Comparison of ENCODE assay signal across 8 mouse cellular contexts in the genomic region with DNA sequence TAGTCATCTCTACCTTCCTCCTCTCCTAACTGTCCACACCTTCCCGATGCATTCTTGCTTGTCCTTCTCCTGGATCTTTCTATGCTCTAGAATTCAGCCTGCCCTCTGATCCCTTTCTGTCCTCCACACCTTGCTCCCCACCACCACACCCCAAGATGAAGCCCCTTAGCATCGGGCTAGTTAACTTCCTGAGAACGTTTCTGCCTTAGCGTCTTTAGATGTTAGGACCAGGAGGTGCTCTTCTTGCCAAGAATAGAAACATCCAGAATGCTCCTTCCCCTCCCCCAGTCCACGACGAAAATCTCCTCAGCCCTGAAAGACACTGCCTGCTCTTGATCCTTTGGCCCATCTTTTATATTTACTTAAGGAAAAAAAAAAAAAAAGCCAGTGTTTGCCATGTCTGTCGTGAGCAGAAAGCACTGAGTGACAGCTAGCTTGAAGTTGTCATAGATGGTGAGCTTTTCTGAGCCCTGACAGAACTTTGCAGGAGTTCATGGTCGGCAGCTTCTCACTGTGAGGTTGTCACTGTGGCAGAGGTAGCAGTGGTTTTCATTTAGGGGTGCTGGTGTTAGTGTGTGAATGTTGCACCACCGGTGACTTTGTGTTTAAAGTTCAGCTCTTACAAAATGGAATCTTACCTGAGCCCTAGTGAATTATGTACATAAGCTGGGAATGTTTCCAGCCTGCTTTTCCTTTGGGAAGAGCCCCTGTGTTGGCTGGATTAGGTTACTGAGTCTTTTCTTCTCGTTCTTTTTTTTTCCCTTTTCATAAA. TPM values are rescaled to one million over a fixed set of nuclear protein-coding genes. Genes with fewer than 3 reads are reported as not detected.
DNase-seq lines count a peak whose midpoint lies in the region; ATAC-seq lines count a peak whose summit lies in the region.

No protein-coding gene starts in this region.

- peaks cover 21% of the 10 kb centered on the region for H3K4me1 ChIP-seq in lung, embryonic 16.5 days (replicated peaks; ENCODE audit: control insufficient read depth, insufficient read depth, low read length)
- H3K4me1 ChIP-seq in hindbrain, embryonic 11.5 days (replicated peaks; ENCODE audit: control insufficient read depth, insufficient read depth, low read length), result peaks cover 11% of the 10 kb centered on the region
- H3K4me1 ChIP-seq in midbrain, embryonic 11.5 days (ENCODE audit: control insufficient read depth, insufficient read depth, low read length), result peaks cover 31% of the 10 kb centered on the region

- H3K9me3 ChIP-seq in lung, embryonic 16.5 days (ENCODE audit: control insufficient read depth, low read length), result no peaks in the 10 kb centered on the region
- no peaks in the 10 kb centered on the region for H3K9me3 ChIP-seq in hindbrain, embryonic 11.5 days (ENCODE audit: control insufficient read depth, low read length)
- no peaks in the 10 kb centered on the region for H3K9me3 ChIP-seq in midbrain, embryonic 11.5 days (ENCODE audit: control insufficient read depth, low read length)

- peak overlapping the region; percentile 89 for H3K9ac ChIP-seq in lung, embryonic 16.5 days (ENCODE audit: low read length)
- 0 out of 2 replicates have a peak overlapping the region, but pooled peaks have one; percentile 0 for H3K9ac ChIP-seq in hindbrain, embryonic 11.5 days (ENCODE audit: low read depth, low read length)
- H3K9ac ChIP-seq in midbrain, embryonic 11.5 days (ENCODE audit: low read length), result peak overlapping the region; percentile 83; the same call in 1 of the 2 replicates

- H3K36me3 ChIP-seq in lung, embryonic 16.5 days (ENCODE audit: control insufficient read depth, insufficient read depth, low read length), result 0 out of 2 replicates have a peak, but pooled peaks cover 3% of the 10 kb centered on the region
- H3K36me3 ChIP-seq in hindbrain, embryonic 11.5 days (ENCODE audit: control insufficient read depth, insufficient read depth, low read length), result no peaks in the 10 kb centered on the region
- H3K36me3 ChIP-seq in midbrain, embryonic 11.5 days (ENCODE audit: control insufficient read depth, insufficient read depth, low read length), result no peaks in the 10 kb centered on the region

- peak overlapping the region; percentile 89 for H3K4me3 ChIP-seq in lung, embryonic 16.5 days (ENCODE audit: low read length)
- H3K4me3 ChIP-seq in hindbrain, embryonic 11.5 days (ENCODE audit: low read depth, low read length), result peak overlapping the region; percentile 81
- peak overlapping the region; percentile 91 for H3K4me3 ChIP-seq in midbrain, embryonic 11.5 days (ENCODE audit: low read depth, low read length)

- ATAC-seq in lung, embryonic 16.5 days (ENCODE audit: low read depth), result no peak
- ATAC-seq in hindbrain, embryonic 11.5 days (ENCODE audit: low FRiP score), result no peak
- ATAC-seq in midbrain, embryonic 11.5 days (ENCODE audit: low FRiP score), result no peak
- no peak for ATAC-seq in erythroid progenitor cell, adult 5-6 weeks (replicated peaks; ENCODE audit: low FRiP score, poor library complexity, severe bottlenecking)

- WGBS in lung, embryonic 16.5 days, result 8% methylated on average over 10 of the region's 10 CpGs
- WGBS in hindbrain, embryonic 11.5 days, result 32% methylated on average over 10 of the region's 10 CpGs
- 20% methylated on average over 10 of the region's 10 CpGs for whole genome bisulfite sequencing in midbrain, embryonic 11.5 days

- peak overlapping the region; percentile 94 for H3K4me2 ChIP-seq in lung, embryonic 16.5 days (ENCODE audit: low read depth, low read length)
- H3K4me2 ChIP-seq in hindbrain, embryonic 11.5 days (replicated peaks; ENCODE audit: low read depth, low read length), result peak overlapping the region; percentile 72
- peak overlapping the region; percentile 59 for H3K4me2 ChIP-seq in midbrain, embryonic 11.5 days

- no peaks in the 10 kb centered on the region for H3K27me3 ChIP-seq in lung, embryonic 16.5 days (ENCODE audit: control insufficient read depth, insufficient read depth, low read depth, low read length)
- H3K27me3 ChIP-seq in hindbrain, embryonic 11.5 days (ENCODE audit: control insufficient read depth, insufficient read depth, low read length), result no peaks in the 10 kb centered on the region
- no peaks in the 10 kb centered on the region for H3K27me3 ChIP-seq in midbrain, embryonic 11.5 days (ENCODE audit: control insufficient read depth, insufficient read depth, low read length)

- H3K27ac ChIP-seq in lung, embryonic 16.5 days (ENCODE audit: low read length), result no peak overlapping the region
- H3K27ac ChIP-seq in hindbrain, embryonic 11.5 days (ENCODE audit: low read depth, low read length), result no peak overlapping the region
- no peak overlapping the region for H3K27ac ChIP-seq in midbrain, embryonic 11.5 days (ENCODE audit: low read depth, low read length)

- no peak for DNase-seq in lung, postnatal 14 days
- peak; percentile 25 to 27 for DNase-seq in cerebellum, postnatal 14 days
- DNase-seq in hindbrain, embryonic 11.5 days (ENCODE audit: low spot score), result no peak
- no peak for DNase-seq in midbrain, embryonic 11.5 days (ENCODE audit: low spot score, missing footprints)
- DNase-seq in right cerebral cortex, adult 2 months (ENCODE audit: low spot score in 2 of 2), result no peak
- DNase-seq in layer of hippocampus, postnatal 36 days, result no peak

RNA-seq across cellular contexts. Expression of a gene that starts 1.9 kb away (rescaled TPM):
- polyA plus RNA-seq in lung, embryonic 16.5 days (2015; fragmentation: Nextera tagmentation; extraction: Ambion mirVana), result 5.1 and 6.2 TPM in 2 replicates
- polyA plus RNA-seq in hindbrain, embryonic 11.5 days (2014; fragmentation: Nextera tagmentation; extraction: Ambion mirVana), result 12.1 and 14.5 TPM in 2 replicates
- polyA plus RNA-seq in midbrain, embryonic 11.5 days (2014; fragmentation: Nextera tagmentation; extraction: Ambion mirVana), result 12.5 and 15.0 TPM in 2 replicates
- 24.7 and 24.9 TPM in 2 replicates for total RNA-seq in erythroid progenitor cell, adult 5-6 weeks (2015; ENCODE audit: low replicate concordance)
- total RNA-seq in erythroid progenitor cell, adult 5-6 weeks (2017; ENCODE audit: low replicate concordance), result 24.1 and 30.5 TPM in 2 replicates
- 10 to 100 TPM; 38.4 to 40.2 TPM for total RNA-seq in layer of hippocampus, postnatal 36 days (2021)

Comparison
In these comparisons a context has a peak if more than half of its experiments do, and no peak if none do; other contexts are left out.
1. H3K9ac ChIP-seq: peak in every context shown above with its lines; median percentile 89 in lung, embryonic 16.5 days; 83 in midbrain, embryonic 11.5 days; 0 in hindbrain, embryonic 11.5 days.
2. DNase-seq: peak in cerebellum, postnatal 14 days (2 of 2); none in lung, postnatal 14 days (single experiment), hindbrain, embryonic 11.5 days (single experiment), midbrain, embryonic 11.5 days (single experiment), right cerebral cortex, adult 2 months (0 of 2) and layer of hippocampus, postnatal 36 days (0 of 2).
3. Peak in every context shown above with its lines, with median percentiles within 50 percentile points of each other: H3K4me2 ChIP-seq and H3K4me3 ChIP-seq.